Mouse (Mus musculus): ENCODE results near the gene Wnk1.
A peak's percentile ranks its signal among the peaks of the same experiment; 100 is the strongest.

Gene Wnk1

DNA sequence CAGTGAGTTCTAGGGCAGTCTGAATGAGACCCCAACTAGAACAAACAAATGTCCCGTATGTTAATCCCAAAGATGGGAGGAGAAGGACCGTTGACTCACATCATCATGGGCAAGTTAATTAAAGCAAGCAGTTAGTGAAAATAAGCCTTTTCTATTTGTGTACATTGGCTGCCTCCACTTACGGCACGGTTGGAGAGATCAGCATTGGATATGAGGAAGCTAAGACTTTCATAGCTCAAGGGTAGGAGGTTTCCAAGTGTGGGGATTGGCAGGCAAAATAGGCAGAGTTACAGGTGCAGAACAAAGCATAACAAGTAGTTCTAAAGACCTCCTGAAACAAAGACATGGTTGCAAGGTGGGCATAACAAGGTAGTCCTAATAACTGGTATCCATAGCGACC is 133.0 kb downstream of the Wnk1 start:
- no peak for DNase-seq (ENCODE audit: low spot score in 2 of 2)

DNA sequence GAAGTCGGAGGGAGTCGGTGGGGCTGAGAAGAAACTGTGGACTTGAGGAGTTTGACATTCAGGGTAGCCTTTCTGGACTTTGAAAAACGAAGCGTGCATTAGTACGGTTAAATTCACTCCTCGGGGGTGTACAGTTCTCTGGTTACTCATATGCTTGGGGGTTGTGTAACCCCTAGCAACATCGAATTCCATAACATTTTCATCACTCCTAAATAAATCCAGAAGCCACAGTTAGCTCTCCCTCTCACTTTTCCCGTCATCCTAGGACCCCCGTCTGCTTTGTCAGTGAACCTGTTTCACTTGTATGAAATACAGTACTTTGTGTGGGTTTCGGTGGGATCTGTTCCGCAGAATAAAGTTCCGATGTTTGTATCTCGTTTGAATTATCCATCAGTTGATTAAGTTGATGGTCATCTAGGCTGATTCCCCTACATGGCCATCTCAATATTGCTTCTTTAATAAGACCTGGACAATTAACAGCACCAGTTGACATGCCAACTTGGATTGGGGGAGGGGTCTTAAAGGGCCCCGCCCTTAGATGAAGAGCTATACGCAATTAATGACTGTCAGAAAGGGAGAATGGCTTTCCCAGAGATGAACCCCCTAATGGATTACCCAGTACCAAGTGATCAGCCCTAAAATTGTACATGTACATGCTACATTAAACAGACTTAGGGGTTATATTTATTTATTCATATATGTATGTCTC is 135.2 kb downstream of the Wnk1 start:
- DNase-seq (ENCODE audit: low spot score in 2 of 2) = no peak

DNA sequence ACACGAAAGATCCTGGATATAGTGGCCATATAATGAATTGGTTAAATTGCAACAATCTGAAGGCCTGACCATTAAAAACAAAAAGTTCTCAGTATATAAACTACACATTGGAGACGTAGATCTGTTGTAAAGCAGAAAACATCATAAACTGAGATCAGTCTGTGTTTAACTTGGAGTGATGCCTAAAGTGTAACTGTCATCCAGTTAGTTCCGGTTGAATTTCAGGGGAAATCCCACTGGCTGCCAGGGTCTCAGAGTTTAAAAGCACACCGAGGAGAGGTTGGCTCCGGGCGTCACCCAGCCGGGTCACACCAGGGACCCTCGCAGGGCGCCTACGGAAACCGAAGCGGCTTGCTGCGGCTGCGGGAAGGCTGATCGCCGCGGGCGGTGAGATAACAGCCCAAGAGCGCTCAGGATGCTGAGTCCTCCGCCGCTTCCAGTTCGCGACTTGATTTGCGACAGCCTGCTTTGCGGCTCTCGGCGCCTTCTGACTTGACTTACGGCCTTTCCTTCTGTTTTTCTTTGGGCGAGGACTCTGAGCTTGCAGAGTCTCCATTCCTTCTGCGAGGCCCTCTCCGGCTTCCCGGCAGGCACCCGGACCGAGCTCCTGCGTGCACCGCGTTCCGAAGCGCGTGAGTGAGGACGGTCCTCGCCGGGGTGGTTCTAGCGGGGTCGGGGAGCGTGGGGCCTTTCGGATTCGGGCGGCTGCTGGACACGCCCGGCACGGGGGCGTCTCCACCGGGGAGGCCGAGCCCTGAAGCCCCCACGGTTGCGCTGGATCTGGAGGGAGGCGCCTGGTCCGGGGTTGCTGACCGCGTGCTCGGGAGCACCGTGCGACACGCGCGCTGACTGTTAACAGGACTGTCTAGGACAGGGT is 136.0 kb downstream of the Wnk1 start, which contains the start of gene Rad52:
Rad52 (plus strand) TSS at position 495 of the 877 bp plus-strand sequence.
- peak; percentile 87 to 89 for DNase-seq (ENCODE audit: low spot score in 2 of 2)

DNA sequence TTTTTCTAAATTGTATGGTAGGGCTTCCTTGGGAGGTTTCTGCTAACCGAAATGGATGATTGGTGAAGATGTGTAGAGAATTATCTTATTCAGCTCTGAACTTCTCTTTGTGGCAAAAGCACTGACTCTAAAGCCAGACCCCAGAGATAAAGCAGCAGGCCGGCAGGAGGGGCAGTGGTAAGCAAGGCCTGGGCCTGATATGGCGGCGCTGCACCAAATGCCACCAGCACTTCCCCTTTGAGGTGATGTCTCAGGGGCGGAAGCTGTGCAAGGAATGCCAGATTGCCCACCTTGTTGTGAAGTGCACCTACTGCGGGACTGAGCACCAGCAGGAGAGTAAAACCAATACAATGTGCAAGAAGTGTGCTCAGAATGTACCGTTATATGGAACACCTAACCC is 145.8 kb downstream of the Wnk1 start:
- DNase-seq (ENCODE audit: low spot score in 2 of 2) = no peak

DNA sequence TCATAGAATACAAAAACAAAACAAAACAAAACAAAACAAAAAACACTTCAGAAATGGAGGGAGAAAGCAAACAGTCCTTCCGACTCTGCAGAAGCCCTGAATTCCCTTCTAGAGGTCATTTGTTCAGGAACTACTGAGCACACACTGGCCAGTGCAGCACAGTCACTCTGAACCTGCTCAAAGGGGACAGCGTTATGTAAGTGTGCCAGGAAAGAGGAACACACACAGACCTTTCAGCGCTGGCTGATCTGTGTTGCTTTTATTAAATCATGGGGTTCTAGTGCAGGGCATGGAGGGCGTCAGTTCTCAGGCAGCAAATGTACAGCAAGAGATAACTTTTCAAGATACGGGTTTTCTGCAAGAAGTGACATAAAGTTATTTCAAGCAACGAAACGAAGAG is 155.3 kb downstream of the Wnk1 start:
- peak in 1 of 2 experiments; percentile 5 for DNase-seq (ENCODE audit: low spot score in 2 of 2)
